Mouse (Mus musculus) forebrain, embryonic 13.5 days (tissue): ENCODE results near the gene Lipi. TPM values are rescaled to one million over a fixed set of nuclear protein-coding genes. Genes with fewer than 3 reads are reported as not detected.

ENCODE experiments used
- ATAC-seq: fragments of 200-750 bp; cut with Nextera tagmentation; 2 replicates; pipeline ENCODE4 v1.8.0; 2017
- H3K27ac ChIP-seq: fragments of 300-500 bp; sonication (generic); 2 replicates; pipeline ENCODE4 v1.5.1; 2015; ENCODE audit warnings: inconsistent platforms, mild to moderate bottlenecking, moderate library complexity
- H3K27me3 ChIP-seq: fragments of 300-500 bp; sonication (generic); 2 replicates; pipeline ENCODE4 v1.6.1; 2015; ENCODE audit warnings: mild to moderate bottlenecking, inconsistent platforms
- H3K36me3 ChIP-seq: fragments of 300-500 bp; sonication (generic); 2 replicates; pipeline ENCODE4 v1.6.1; 2015; ENCODE audit warnings: mild to moderate bottlenecking, inconsistent platforms; ENCODE audit not compliant: poor library complexity, severe bottlenecking
- H3K4me1 ChIP-seq: fragments of 300-500 bp; sonication (generic); 2 replicates; pipeline ENCODE4 v1.6.1; 2015; ENCODE audit warnings: inconsistent platforms
- H3K4me2 ChIP-seq: fragments of 300-500 bp; sonication (generic); 2 replicates; pipeline ENCODE4 v1.6.1; 2015; ENCODE audit warnings: inconsistent platforms, mild to moderate bottlenecking, moderate library complexity
- H3K4me3 ChIP-seq: fragments of 300-500 bp; sonication (generic); 2 replicates; pipeline ENCODE4 v1.5.1; 2015; ENCODE audit warnings: mild to moderate bottlenecking, inconsistent platforms
- H3K9ac ChIP-seq: fragments of 300-500 bp; sonication (generic); 2 replicates; pipeline ENCODE4 v1.6.1; 2015; ENCODE audit warnings: mild to moderate bottlenecking, inconsistent platforms
- H3K9me3 ChIP-seq: fragments of 300-500 bp; sonication (generic); replicated peaks from 2 replicates; pipeline ENCODE4 v1.6.1; 2016; ENCODE audit warnings: inconsistent platforms
- WGBS: fragments of 180-500 bp; shearing (Covaris S2); methylation state at CpG from one replicate; pipeline ENCODE4 v1.1.7; 2015; 5-methylcytosine and 5-hydroxymethylcytosine counted together
- polyA plus RNA-seq: library from polyadenylated mRNA; unstranded; fragments of >200 nt; fragmentation: Nextera tagmentation; extraction: Ambion mirVana; gene quantifications from 2 replicates; pipeline ENCODE4 v1.2.1, GENCODE M21; 2015

The Lipi gene
- polyA plus RNA-seq, 1 experiment from 2014 or later = not detected

- H3K4me1 ChIP-seq = no peaks in the 10 kb centered on the region
- H3K9me3 ChIP-seq = no peaks in the 10 kb centered on the region
- WGBS = 76% methylated on average over 7 of the region's 7 CpGs
- no peak overlapping the region for H3K4me3 ChIP-seq
- H3K27ac ChIP-seq = no peak overlapping the region
- H3K36me3 ChIP-seq = no peaks in the 10 kb centered on the region
- H3K9ac ChIP-seq = no peak overlapping the region
- no peaks in the 10 kb centered on the region for H3K27me3 ChIP-seq
- H3K4me2 ChIP-seq = no peak overlapping the region
- peak; percentile 65; the same call in 1 of the 2 replicates for ATAC-seq
Observed at GRCm38 (mm10) chr16:75537784-75538565, 47.9 kb downstream of the Lipi start.

- Histone ChIP-seq H3K9ac (no peak overlapping the region), H3K9me3 (no peaks in the 10 kb centered on the region), H3K4me1 (no peaks in the 10 kb centered on the region), H3K36me3 (no peaks in the 10 kb centered on the region), H3K4me2 (no peak overlapping the region), H3K4me3 (no peak overlapping the region), H3K27ac (no peak overlapping the region), H3K27me3 (no peaks in the 10 kb centered on the region)
- 45% methylated on average over 1 of the region's 1 CpGs for WGBS
- ATAC-seq = no peak
Observed at GRCm38 (mm10) chr16:75531705-75532104, 54.2 kb downstream of the Lipi start.

GRCm38 (mm10) chr16:75496568-75496967, 89.3 kb downstream of the Lipi start:
- H3K9me3 ChIP-seq = no peaks in the 10 kb centered on the region
- no peaks in the 10 kb centered on the region for H3K27me3 ChIP-seq
- 86% methylated on average over 4 of the region's 4 CpGs for WGBS
- no peak overlapping the region for H3K4me3 ChIP-seq
- H3K4me1 ChIP-seq = no peaks in the 10 kb centered on the region
- H3K27ac ChIP-seq = no peak overlapping the region
- H3K4me2 ChIP-seq = no peak overlapping the region
- H3K9ac ChIP-seq = no peak overlapping the region
- ATAC-seq = no peak
- H3K36me3 ChIP-seq = no peaks in the 10 kb centered on the region

Other genes with a start within 250 kb of the Lipi start
- gene Rbm11, start 6.8 kb upstream of the Lipi start, polyA plus RNA-seq = 0.89 and 1.1 TPM in 2 replicates
- gene Hspa13, start 181.0 kb upstream of the Lipi start, polyA plus RNA-seq = 38.2 and 39.3 TPM in 2 replicates